Mouse (Mus musculus): ENCODE measurements around the gene Rcn1.

DNA sequence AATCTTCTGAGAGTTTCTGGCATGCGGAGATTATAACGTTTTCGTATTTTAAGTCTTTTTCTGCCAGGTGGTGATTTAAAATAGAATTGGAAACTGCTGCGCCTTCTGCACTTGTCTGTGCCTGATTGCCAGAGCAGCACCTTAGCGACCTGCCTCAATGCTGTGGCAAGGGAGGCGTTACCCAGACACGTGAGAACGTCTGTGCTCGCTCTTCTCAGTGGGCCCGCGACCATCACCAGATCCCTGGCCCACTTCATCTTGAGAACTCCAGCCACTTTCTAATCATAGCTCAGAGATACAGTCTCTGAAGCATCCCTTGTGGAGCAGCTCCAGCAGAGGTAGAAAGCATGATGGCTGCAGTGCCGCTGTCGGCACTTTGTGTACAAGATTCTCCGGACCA is 28.4 kb downstream of the Rcn1 start:
- TF ChIP-seq CTCF (IDR thresholded peaks at IDR 0.05; ENCODE audit: borderline replicate concordance, control insufficient read depth, extremely low read depth, insufficient read depth, low read length, poor library complexity) (no peak), POLR2A (IDR thresholded peaks at IDR 0.05; ENCODE audit: control insufficient read depth, extremely low read depth, insufficient read depth, low read length, poor library complexity) (no peak)
